Mouse (Mus musculus): ENCODE measurements at regions not wholly inside any gene's neighbourhood (a gene's known extent, or its start where the extent isn't known, plus 50 kb on each side); places are given as distances from the start of the nearest gene placed in this dataset.

GRCm38 (mm10) chr13:82265170-82265569 lies 482.3 kb downstream of the Cetn3 start:
- no peak for TF ChIP-seq CTCF (IDR thresholded peaks at IDR 0.05; ENCODE audit: low read depth, low read length)
- TF ChIP-seq POLR2A (IDR thresholded peaks at IDR 0.05; ENCODE audit: extremely low read depth, insufficient read depth, low read length) = no peak
